14 mouse cellular contexts compared by ENCODE assay signal in genomic region chrX:121497727-121498126, GRCm38 (mm10).
A peak's percentile ranks its signal among the peaks of the same experiment; 100 is the strongest.
DNase-seq lines count a peak whose midpoint lies in the region; ATAC-seq and TF ChIP-seq lines count a peak whose summit lies in the region.
"Had no signal": no experiment of that assay in that cellular context is flagged by ENCODE, and none has a peak within 500 bp of the region (broad histone marks: within the 10 kb centered on the region; RNA-seq: fewer than 3 reads in every experiment).

No protein-coding gene starts in this region.

- no peaks in the 10 kb centered on the region for H3K9me3 ChIP-seq in hindbrain, postnatal 0 days (ENCODE audit: low read length)
- H3K9me3 ChIP-seq in hindbrain, embryonic 10.5 days: no peaks in the 10 kb centered on the region
- H3K9me3 ChIP-seq in liver, postnatal 0 days (ENCODE audit: low read length): no peaks in the 10 kb centered on the region
- no peaks in the 10 kb centered on the region for H3K9me3 ChIP-seq in midbrain, embryonic 11.5 days (ENCODE audit: control insufficient read depth, low read length)
- H3K9me3 ChIP-seq: heart, embryonic 15.5 days had no signal

- TF ChIP-seq EP300 in liver, postnatal 0 days (IDR thresholded peaks at IDR 0.05; ENCODE audit: low read depth): no peak

- no peaks in the 10 kb centered on the region for H3K36me3 ChIP-seq in hindbrain, postnatal 0 days (ENCODE audit: insufficient read depth, low read length)
- no peaks in the 10 kb centered on the region for H3K36me3 ChIP-seq in hindbrain, embryonic 10.5 days
- H3K36me3 ChIP-seq in liver, adult 2 months (ENCODE audit: control insufficient read depth, insufficient read depth, low read length): no peaks in the 10 kb centered on the region
- H3K36me3 ChIP-seq in liver, postnatal 0 days (replicated peaks; ENCODE audit: insufficient read depth, low read length): no peaks in the 10 kb centered on the region
- H3K36me3 ChIP-seq in midbrain, embryonic 11.5 days (ENCODE audit: control insufficient read depth, insufficient read depth, low read length): no peaks in the 10 kb centered on the region
- H3K36me3 ChIP-seq: heart, embryonic 15.5 days had no signal

- no peaks in the 10 kb centered on the region for H3K27me3 ChIP-seq in hindbrain, postnatal 0 days (ENCODE audit: insufficient read depth, low read length)
- H3K27me3 ChIP-seq in hindbrain, embryonic 10.5 days (ENCODE audit: insufficient read depth, poor library complexity, severe bottlenecking): no peaks in the 10 kb centered on the region
- H3K27me3 ChIP-seq in liver, adult 2 months (ENCODE audit: control insufficient read depth, insufficient read depth, low read length): no peaks in the 10 kb centered on the region
- no peaks in the 10 kb centered on the region for H3K27me3 ChIP-seq in liver, postnatal 0 days (ENCODE audit: insufficient read depth, low read length)
- H3K27me3 ChIP-seq in midbrain, embryonic 11.5 days (ENCODE audit: control insufficient read depth, insufficient read depth, low read length): no peaks in the 10 kb centered on the region
- H3K27me3 ChIP-seq: CH12.LX; heart, embryonic 15.5 days had no signal

- no peak overlapping the region for H3K4me2 ChIP-seq in hindbrain, postnatal 0 days (ENCODE audit: low read depth, low read length)
- H3K4me2 ChIP-seq in liver, postnatal 0 days (ENCODE audit: low read depth, low read length): no peak overlapping the region
- no peak overlapping the region for H3K4me2 ChIP-seq in midbrain, embryonic 11.5 days
- H3K4me2 ChIP-seq: heart, embryonic 15.5 days had no signal

- H3K4me3 ChIP-seq in hindbrain, postnatal 0 days (ENCODE audit: low read length): no peak overlapping the region
- no peak overlapping the region for H3K4me3 ChIP-seq in hindbrain, embryonic 10.5 days
- no peak overlapping the region for H3K4me3 ChIP-seq in liver, adult 2 months (ENCODE audit: insufficient read depth, low read depth, low read length)
- H3K4me3 ChIP-seq in liver, postnatal 0 days (ENCODE audit: low read depth, low read length): no peak overlapping the region
- no peak overlapping the region for H3K4me3 ChIP-seq in midbrain, embryonic 11.5 days (ENCODE audit: low read depth, low read length)
- H3K4me3 ChIP-seq: erythroblast, embryonic 14.5 days; heart, embryonic 15.5 days had no signal

- no peak for TF ChIP-seq CTCF in hindbrain, postnatal 0 days (IDR thresholded peaks at IDR 0.05; ENCODE audit: low read depth)
- no peak for TF ChIP-seq CTCF in liver, adult 2 months (IDR thresholded peaks at IDR 0.05; ENCODE audit: low read depth, low read length)
- no peak for TF ChIP-seq CTCF in liver, postnatal 0 days (IDR thresholded peaks at IDR 0.05; ENCODE audit: low read depth)

- no peak for TF ChIP-seq POLR2A in liver, adult 2 months (IDR thresholded peaks at IDR 0.05; ENCODE audit: extremely low read depth, insufficient read depth, low read length)

- 23% methylated on average over 2 of the region's 2 CpGs for whole genome bisulfite sequencing in hindbrain, postnatal 0 days
- 40% methylated on average over 2 of the region's 2 CpGs for WGBS in hindbrain, embryonic 10.5 days
- 10% methylated on average over 2 of the region's 2 CpGs for WGBS in liver, adult 2 months
- 13% methylated on average over 2 of the region's 2 CpGs for WGBS in liver, postnatal 0 days (ENCODE audit: insufficient replicate concordance)
- 50% methylated on average over 2 of the region's 2 CpGs for WGBS in midbrain, embryonic 11.5 days

- peak; percentile 5 for DNase-seq in hindbrain, postnatal 0 days (ENCODE audit: low spot score)
- DNase-seq in hindbrain, embryonic 10.5 days (ENCODE audit: low spot score): no peak
- DNase-seq in liver, adult 2 months (ENCODE audit: extremely low read depth, low read depth, low spot score): peak; percentile 4
- no peak for DNase-seq in liver, postnatal 0 days
- DNase-seq in c-Kit-positive CD71-negative TER-119-negative erythroid progenitor cells, embryonic 14.5 days (ENCODE audit: low read depth): peak; percentile 1
- no peak for DNase-seq in urinary bladder, postnatal 36 days (ENCODE audit: low spot score in 2 of 2)
- no peak for DNase-seq in midbrain, embryonic 11.5 days (ENCODE audit: low spot score, missing footprints)
- DNase-seq: cerebellum, postnatal 36 days; gastrocnemius, postnatal 14 days; thymus, postnatal 4 days had no signal

- no peak overlapping the region for H3K9ac ChIP-seq in hindbrain, postnatal 0 days (replicated peaks; ENCODE audit: low read length)
- H3K9ac ChIP-seq in liver, adult 2 months (ENCODE audit: low read depth, low read length): no peak overlapping the region
- H3K9ac ChIP-seq in liver, postnatal 0 days (replicated peaks): no peak overlapping the region
- H3K9ac ChIP-seq in midbrain, embryonic 11.5 days (ENCODE audit: low read length): no peak overlapping the region
- H3K9ac ChIP-seq: heart, embryonic 15.5 days had no signal

- no peaks in the 10 kb centered on the region for H3K79me2 ChIP-seq in liver, adult 2 months (ENCODE audit: control insufficient read depth, insufficient read depth, low read length)

- no peak for ATAC-seq in hindbrain, postnatal 0 days
- ATAC-seq in liver, postnatal 0 days: no peak
- peak; percentile 84 for ATAC-seq in megakaryocyte progenitor cell, adult 5-6 weeks (replicated peaks; ENCODE audit: poor library complexity)
- ATAC-seq in midbrain, embryonic 11.5 days (ENCODE audit: low FRiP score): no peak

- no peaks in the 10 kb centered on the region for H3K4me1 ChIP-seq in hindbrain, postnatal 0 days (ENCODE audit: insufficient read depth, low read length)
- no peaks in the 10 kb centered on the region for H3K4me1 ChIP-seq in hindbrain, embryonic 10.5 days (replicated peaks)
- no peaks in the 10 kb centered on the region for H3K4me1 ChIP-seq in liver, adult 2 months (ENCODE audit: control insufficient read depth, insufficient read depth, low read length)
- no peaks in the 10 kb centered on the region for H3K4me1 ChIP-seq in liver, postnatal 0 days (ENCODE audit: insufficient read depth)
- no peaks in the 10 kb centered on the region for H3K4me1 ChIP-seq in midbrain, embryonic 11.5 days (ENCODE audit: control insufficient read depth, insufficient read depth, low read length)
- H3K4me1 ChIP-seq: heart, embryonic 15.5 days had no signal

- H3K27ac ChIP-seq in hindbrain, postnatal 0 days: no peak overlapping the region
- H3K27ac ChIP-seq in hindbrain, embryonic 10.5 days: no peak overlapping the region
- H3K27ac ChIP-seq in liver, adult 2 months (replicated peaks; ENCODE audit: insufficient read depth, low read depth, low read length): no peak overlapping the region
- no peak overlapping the region for H3K27ac ChIP-seq in liver, postnatal 0 days (ENCODE audit: low read depth)
- no peak overlapping the region for H3K27ac ChIP-seq in midbrain, embryonic 11.5 days (ENCODE audit: low read depth, low read length)
- H3K27ac ChIP-seq: heart, embryonic 15.5 days had no signal

Comparison
In these comparisons a context has a peak if more than half of its experiments do, and no peak if none do; other contexts are left out.
1. DNase-seq: peak in hindbrain, postnatal 0 days (single experiment), liver, adult 2 months (single experiment) and c-Kit-positive CD71-negative TER-119-negative erythroid progenitor cells, embryonic 14.5 days (single experiment); none in hindbrain, embryonic 10.5 days (single experiment), liver, postnatal 0 days (single experiment), urinary bladder, postnatal 36 days (0 of 2) and midbrain, embryonic 11.5 days (single experiment).